Mouse (Mus musculus): Measurements from ENCODE around the gene Iqsec3.

Iqsec3 gene

DNA sequence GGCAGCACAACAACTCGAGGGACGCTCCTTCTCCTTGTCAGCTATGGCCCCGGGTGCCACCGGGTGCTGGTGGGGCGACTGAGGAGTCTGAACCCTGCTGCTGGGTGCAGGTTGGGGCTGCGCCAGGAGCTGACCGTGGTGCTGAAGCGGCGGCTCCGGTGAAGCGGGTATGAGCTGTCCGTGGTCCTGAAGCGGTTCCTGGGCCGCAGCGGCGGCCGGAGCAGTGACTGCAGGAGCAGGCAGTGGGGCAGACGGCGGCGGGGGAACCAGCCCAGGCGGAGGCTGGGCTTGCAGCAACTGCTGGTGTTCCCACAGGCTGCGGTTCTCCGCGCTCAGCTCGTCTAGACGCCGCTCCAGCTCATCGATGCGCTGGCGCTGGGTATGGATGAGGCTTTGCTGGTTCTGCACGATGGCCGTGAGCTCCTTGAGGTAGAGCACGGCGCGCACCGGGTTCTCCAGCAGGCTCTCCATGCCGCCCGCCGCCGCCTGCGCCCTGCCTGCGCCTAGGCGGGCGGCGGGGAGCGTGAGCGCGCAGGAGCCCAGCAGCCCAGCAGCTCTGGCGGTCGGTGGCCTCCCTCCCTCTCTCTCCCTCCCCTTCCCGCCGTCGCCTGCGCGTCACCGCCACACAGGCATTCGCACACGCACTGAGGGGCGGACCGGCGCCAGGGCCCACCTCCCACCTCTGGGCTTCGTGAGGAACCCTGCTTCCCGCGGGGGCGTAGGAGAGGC, at the start of gene Iqsec3:
Gene Iqsec3, minus strand, starts transcription at position 586 of the 729 bp plus-strand sequence.
- peak; percentile 92 for DNase-seq (ENCODE audit: low spot score)

DNA sequence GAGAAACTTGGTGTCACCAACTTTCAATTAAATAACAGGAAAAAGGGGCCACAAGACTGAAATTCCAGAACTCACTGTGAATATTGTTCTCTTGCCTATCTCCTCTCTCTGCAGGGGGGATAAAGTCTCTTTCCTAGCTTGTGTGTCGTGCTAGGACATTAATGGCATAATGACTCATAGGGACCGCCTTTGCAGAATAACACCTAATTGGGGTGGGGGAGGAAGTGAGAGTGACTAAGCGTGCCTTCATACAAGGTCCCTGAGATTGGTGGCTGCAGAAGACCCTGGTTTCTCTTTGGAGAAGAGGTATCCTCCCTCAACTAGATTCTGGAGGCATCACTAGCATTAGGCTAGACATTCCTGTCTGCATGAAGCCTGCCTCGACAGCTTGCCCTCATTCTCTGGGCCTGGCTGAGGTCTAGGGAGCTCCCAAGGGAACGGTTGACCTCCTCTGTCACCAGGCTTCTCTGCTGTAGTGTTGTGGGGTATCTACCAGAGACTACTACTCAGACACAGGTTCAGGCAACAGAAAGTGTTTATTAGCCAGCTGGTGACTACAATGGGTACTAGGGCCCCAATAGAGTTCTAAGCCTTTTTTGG, 48.7 kb upstream of the Iqsec3 start:
- no peak for DNase-seq (ENCODE audit: low spot score)

GRCm38 (mm10) chr6:121521030-121521429, 47.6 kb upstream of the Iqsec3 start:
- no peak for DNase-seq (ENCODE audit: low spot score)

GRCm38 (mm10) chr6:121519896-121520295, 46.4 kb upstream of the Iqsec3 start:
- DNase-seq (ENCODE audit: low spot score): no peak

DNA sequence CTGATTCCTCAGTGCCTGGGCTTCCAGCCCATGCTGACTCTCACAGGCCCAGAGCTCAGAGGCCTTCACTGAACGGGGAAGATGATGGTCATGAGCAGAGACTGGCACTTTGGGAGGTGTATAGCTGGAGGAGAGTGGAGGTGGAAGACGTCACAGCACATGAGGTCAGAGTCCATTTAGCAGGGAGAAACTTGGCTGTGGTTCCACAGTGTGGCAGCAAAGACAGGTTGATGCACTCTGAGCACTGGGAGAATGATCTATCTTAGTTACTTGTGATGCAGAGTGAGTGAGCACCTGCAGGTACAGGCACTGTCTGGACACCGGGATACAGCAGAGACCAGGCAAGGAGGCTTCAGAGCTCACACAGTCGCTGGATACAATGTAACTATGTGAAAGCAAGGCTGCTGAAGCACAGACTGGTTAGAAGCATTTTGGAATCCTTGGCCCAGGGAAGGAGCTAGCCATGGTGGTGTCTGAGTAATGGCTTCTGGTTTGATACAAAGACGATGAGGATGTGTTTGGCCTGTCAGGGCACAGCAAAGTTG, 45.9 kb upstream of the Iqsec3 start:
- no peak for DNase-seq (ENCODE audit: low spot score)

DNA sequence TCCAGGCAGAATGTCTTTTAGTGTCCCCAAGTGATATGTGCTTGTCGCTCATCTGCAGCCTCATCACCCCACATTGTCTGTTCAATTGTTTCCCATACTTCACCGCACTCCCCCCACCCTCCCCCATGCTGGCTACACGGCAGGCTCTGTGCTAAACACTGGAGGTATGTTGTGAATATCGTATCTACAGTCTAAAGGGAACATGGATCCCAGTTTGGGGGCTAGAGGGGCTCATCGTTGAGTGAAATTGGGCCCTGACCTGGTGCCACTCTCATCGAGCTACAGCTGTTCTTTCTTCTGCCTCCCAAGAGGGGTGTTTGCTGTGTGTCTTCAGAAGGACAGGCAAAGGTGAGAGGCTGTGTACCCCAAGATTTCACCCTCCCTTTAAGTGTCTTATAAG, 44.2 kb upstream of the Iqsec3 start:
- no peak for DNase-seq (ENCODE audit: low spot score)

GRCm38 (mm10) chr6:121510381-121510780, 36.9 kb upstream of the Iqsec3 start:
- no peak for DNase-seq (ENCODE audit: low spot score)

GRCm38 (mm10) chr6:121509871-121510270, 36.4 kb upstream of the Iqsec3 start:
- no peak for DNase-seq (ENCODE audit: low spot score)

DNA sequence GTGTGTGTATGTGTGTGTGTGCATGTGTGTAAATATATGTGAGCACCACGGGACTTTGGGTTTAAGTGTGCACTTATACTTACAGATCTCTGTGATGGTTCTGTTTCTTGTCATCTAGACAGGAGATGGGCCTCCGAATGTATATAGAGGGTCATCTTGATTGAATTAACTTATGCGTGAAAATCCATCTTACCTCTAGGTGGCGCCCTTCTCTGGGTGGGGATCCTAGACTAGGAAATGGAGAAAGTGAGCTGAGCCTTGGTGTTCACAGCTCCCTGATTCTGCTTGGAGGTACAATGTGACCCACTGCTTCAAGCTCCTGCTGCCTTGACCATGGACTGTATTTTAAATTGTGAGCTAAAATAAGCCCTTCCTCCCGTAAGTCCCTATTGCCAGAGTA, 34.8 kb upstream of the Iqsec3 start:
- peak; percentile 47 for DNase-seq (ENCODE audit: low spot score)

- DNase-seq (ENCODE audit: low spot score): no peak
Observed at GRCm38 (mm10) chr6:121501044-121501638, 27.7 kb upstream of the Iqsec3 start.

DNA sequence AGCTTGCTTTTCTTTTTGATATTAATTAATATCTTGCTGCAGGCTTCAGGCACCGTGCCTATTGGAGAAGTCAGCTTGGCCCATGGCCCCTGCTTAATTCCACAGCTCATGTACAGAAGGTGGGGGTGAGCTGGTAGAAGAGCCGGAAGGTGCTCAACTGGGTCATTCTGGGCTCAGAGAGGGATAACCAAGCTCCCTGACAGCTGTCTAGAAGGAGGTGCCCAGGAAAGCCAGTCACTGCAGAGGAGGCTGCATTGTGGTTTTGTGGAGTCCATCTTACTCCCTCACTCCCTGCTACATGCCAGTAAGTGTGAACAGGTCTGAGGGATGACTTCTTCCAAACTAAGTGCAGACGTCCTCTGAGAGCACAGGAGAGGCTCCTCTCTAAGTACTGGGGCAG, 26.4 kb upstream of the Iqsec3 start:
- no peak for DNase-seq (ENCODE audit: low spot score)

- peak; percentile 60 for DNase-seq (ENCODE audit: low spot score)
Observed at GRCm38 (mm10) chr6:121498819-121499535, 25.5 kb upstream of the Iqsec3 start.

GRCm38 (mm10) chr6:121495606-121496005, 22.1 kb upstream of the Iqsec3 start:
- no peak for DNase-seq (ENCODE audit: low spot score)

- no peak for DNase-seq (ENCODE audit: low spot score)
Observed at GRCm38 (mm10) chr6:121495026-121495425, 21.5 kb upstream of the Iqsec3 start.

GRCm38 (mm10) chr6:121494319-121494718, 20.8 kb upstream of the Iqsec3 start:
- no peak for DNase-seq (ENCODE audit: low spot score)

- no peak for DNase-seq (ENCODE audit: low spot score)
Observed at GRCm38 (mm10) chr6:121491339-121491738, 17.9 kb upstream of the Iqsec3 start.

DNA sequence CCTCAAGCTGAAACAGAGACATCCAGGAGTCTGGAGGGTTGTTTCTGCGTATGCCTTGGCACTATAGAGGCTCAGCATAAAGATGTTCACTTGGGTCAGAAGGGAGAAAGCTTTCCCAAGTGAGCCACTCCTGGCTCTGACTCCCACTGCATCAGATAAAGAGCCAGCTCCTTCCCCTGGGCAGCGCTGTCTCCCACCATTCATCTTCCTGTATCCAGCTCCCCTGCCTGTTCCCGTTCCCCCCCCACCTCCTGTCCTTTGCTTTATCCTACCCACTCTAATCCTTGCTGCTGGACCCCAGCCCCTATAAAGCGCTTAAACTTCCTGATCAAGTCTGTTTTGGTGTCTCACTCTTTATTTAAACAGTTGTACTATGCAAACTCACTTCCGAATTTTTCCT, 1.2 kb downstream of the Iqsec3 start:
- no peak for DNase-seq (ENCODE audit: low spot score)

DNA sequence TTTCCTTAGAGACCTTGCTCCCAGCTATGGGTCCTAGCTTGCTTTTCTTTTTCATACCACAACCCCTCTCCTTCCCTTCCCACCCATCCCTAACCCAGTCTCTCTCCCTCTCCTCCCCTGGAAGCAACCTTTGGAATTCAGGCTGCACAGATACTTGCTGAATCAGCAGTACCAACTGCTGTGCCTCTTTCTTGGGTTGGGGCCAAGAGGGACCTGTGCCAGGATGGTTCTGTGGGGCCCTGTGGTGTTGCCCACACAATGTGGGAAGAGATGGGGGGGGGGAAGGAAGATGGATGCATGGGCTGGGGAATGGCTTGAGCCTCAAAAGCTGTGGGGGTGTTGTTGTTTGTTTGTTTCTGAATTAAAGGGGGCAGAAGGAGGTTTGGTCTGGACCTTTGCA, 5.2 kb downstream of the Iqsec3 start:
- DNase-seq (ENCODE audit: low spot score): no peak

- DNase-seq (ENCODE audit: low spot score): no peak
Observed at GRCm38 (mm10) chr6:121462628-121463340, 10.7 kb downstream of the Iqsec3 start.

GRCm38 (mm10) chr6:121457381-121457780, 16.1 kb downstream of the Iqsec3 start:
- no peak for DNase-seq (ENCODE audit: low spot score)

- no peak for DNase-seq (ENCODE audit: low spot score)
Observed at GRCm38 (mm10) chr6:121456651-121457050, 16.8 kb downstream of the Iqsec3 start.

Measured in embryo, embryonic 10.5 days (tissue).